Mouse (Mus musculus): Measurements from ENCODE around the gene 1110008L16Rik. TPM values are rescaled to one million over a fixed set of nuclear protein-coding genes. Genes with fewer than 3 reads are reported as not detected.

The 1110008L16Rik gene
- total RNA-seq, 2 experiments from 2014 or later = 9.0 to 9.8 TPM

Other genes starting within 250 kb of the 1110008L16Rik start
- 1 to 10 TPM; 6.1 to 8.2 TPM for gene 2700097O09Rik, start 219.5 kb upstream of the 1110008L16Rik start, total RNA-seq (2021)
- 10 to 100 TPM; 72.8 to 73.3 TPM for gene Srp54a, start 219.3 kb upstream of the 1110008L16Rik start, total RNA-seq (2021)
- 1 to 10 TPM; 4.3 to 7.9 TPM for gene Fam177a, start 175.1 kb upstream of the 1110008L16Rik start, total RNA-seq (2021)
- 10 to 100 TPM; 27.9 to 37.5 TPM for gene Srp54b, start 144.5 kb upstream of the 1110008L16Rik start, total RNA-seq (2021)
- 1 to 10 TPM in 1 of 2 experiments, not detected in 1; 4.5 TPM for gene 1700047I17Rik2, start 100.0 kb upstream of the 1110008L16Rik start, total RNA-seq (2021)
- 10 to 100 TPM; 20.6 to 25.1 TPM for gene Srp54c, start 69.4 kb upstream of the 1110008L16Rik start, total RNA-seq (2021)
- gene Ppp2r3c, start 3.4 kb downstream of the 1110008L16Rik start, total RNA-seq (2021) = 1 to 10 TPM; 9.0 to 9.1 TPM
- gene Psma6, start 84.6 kb downstream of the 1110008L16Rik start, total RNA-seq (2021) = 100 to 1,000 TPM; 147 to 163 TPM
- gene Nfkbia, start 193.1 kb downstream of the 1110008L16Rik start, total RNA-seq (2021) = 10 to 100 TPM; 17.6 to 39.5 TPM